Mouse (Mus musculus): ENCODE measurements around the gene Prcc. TPM values are rescaled to one million over a fixed set of nuclear protein-coding genes. Genes with fewer than 3 reads are reported as not detected.

Gene Prcc
- 16.1 and 18.5 TPM in 2 replicates for polyA plus RNA-seq (2014; fragmentation: Nextera tagmentation; extraction: Ambion mirVana)

GRCm38 (mm10) chr3:87885281-87886003 lies at the start of gene Prcc:
TSS of gene Prcc (minus strand) at chr3:87885608.
- Histone ChIP-seq H3K27me3 (replicated peaks; ENCODE audit: control insufficient read depth, insufficient read depth, low read length) (no peaks in the 10 kb centered on the region), H3K27ac (ENCODE audit: low read depth, low read length) (peak within 1 kb of the TSS; percentile 66; the same call in 1 of the 2 replicates), H3K4me1 (ENCODE audit: control insufficient read depth, insufficient read depth, low read length) (peaks cover 18% of the 10 kb centered on the region), H3K9me3 (replicated peaks; ENCODE audit: control insufficient read depth, low read length) (no peaks in the 10 kb centered on the region), H3K36me3 (ENCODE audit: control insufficient read depth, insufficient read depth, low read length) (peaks cover 7% of the 10 kb centered on the region), H3K4me2 (ENCODE audit: low read length) (peak within 1 kb of the TSS; percentile 80), H3K9ac (ENCODE audit: low read length) (peak within 1 kb of the TSS; percentile 96), H3K4me3 (ENCODE audit: low read depth, low read length) (peak within 1 kb of the TSS; percentile 93)
- ATAC-seq (peak; percentile 98), DNase-seq (ENCODE audit: low spot score) (peak; percentile 100)
- under 1% methylated on average over 33 of the region's 33 CpGs for WGBS

GRCm38 (mm10) chr3:87935201-87935600 lies 49.8 kb upstream of the Prcc start:
- 83% methylated on average over 4 of the region's 4 CpGs for WGBS
- no peak overlapping the region for H3K9ac ChIP-seq (ENCODE audit: low read length)

GRCm38 (mm10) chr3:87934501-87934900 lies 49.1 kb upstream of the Prcc start:
- H3K36me3 ChIP-seq (ENCODE audit: control insufficient read depth, insufficient read depth, low read length), result peaks cover 66% of the 10 kb centered on the region
- H3K4me2 ChIP-seq (ENCODE audit: low read length), result no peak overlapping the region
- H3K27ac ChIP-seq (ENCODE audit: low read depth, low read length), result no peak overlapping the region
- no peak for ATAC-seq
- H3K9me3 ChIP-seq (replicated peaks; ENCODE audit: control insufficient read depth, low read length), result no peaks in the 10 kb centered on the region
- H3K9ac ChIP-seq (ENCODE audit: low read length), result no peak overlapping the region
- 75% methylated on average over 4 of the region's 4 CpGs for WGBS
- H3K4me1 ChIP-seq (ENCODE audit: control insufficient read depth, insufficient read depth, low read length), result peaks cover 6% of the 10 kb centered on the region; the same call in 1 of the 2 replicates
- no peaks in the 10 kb centered on the region for H3K27me3 ChIP-seq (replicated peaks; ENCODE audit: control insufficient read depth, insufficient read depth, low read length)
- no peak overlapping the region for H3K4me3 ChIP-seq (ENCODE audit: low read depth, low read length)
- DNase-seq (ENCODE audit: low spot score), result no peak

More at GRCm38 (mm10) chr3:87935201-87935600, 49.8 kb upstream of the Prcc start:
- Histone ChIP-seq H3K4me1 (ENCODE audit: control insufficient read depth, insufficient read depth, low read length) (peaks cover 5% of the 10 kb centered on the region; the same call in 1 of the 2 replicates), H3K27me3 (replicated peaks; ENCODE audit: control insufficient read depth, insufficient read depth, low read length) (no peaks in the 10 kb centered on the region), H3K9me3 (replicated peaks; ENCODE audit: control insufficient read depth, low read length) (no peaks in the 10 kb centered on the region), H3K4me3 (ENCODE audit: low read depth, low read length) (no peak overlapping the region), H3K27ac (ENCODE audit: low read depth, low read length) (no peak overlapping the region), H3K4me2 (ENCODE audit: low read length) (no peak overlapping the region), H3K36me3 (ENCODE audit: control insufficient read depth, insufficient read depth, low read length) (peaks cover 73% of the 10 kb centered on the region)
- ATAC-seq (no peak), DNase-seq (ENCODE audit: low spot score) (no peak)

GRCm38 (mm10) chr3:87934026-87934425 lies 48.6 kb upstream of the Prcc start:
- Histone ChIP-seq H3K27ac (ENCODE audit: low read depth, low read length) (no peak overlapping the region), H3K4me2 (ENCODE audit: low read length) (no peak overlapping the region), H3K4me1 (ENCODE audit: control insufficient read depth, insufficient read depth, low read length) (peaks cover 10% of the 10 kb centered on the region; the same call in 1 of the 2 replicates)

GRCm38 (mm10) chr3:87930078-87930795 lies 44.8 kb upstream of the Prcc start, which contains the start of the genes Isg20l2 and Rrnad1:
TSS of gene Isg20l2 (plus strand) at chr3:87930314.
TSS of gene Rrnad1 (minus strand) at chr3:87930717.
- peak; percentile 98 for ATAC-seq
- peak; percentile 99 for DNase-seq (ENCODE audit: low spot score)
- Histone ChIP-seq H3K27me3 (replicated peaks; ENCODE audit: control insufficient read depth, insufficient read depth, low read length) (no peaks in the 10 kb centered on the region), H3K4me3 (ENCODE audit: low read depth, low read length) (peak within 1 kb of the TSS; percentile 64), H3K36me3 (ENCODE audit: control insufficient read depth, insufficient read depth, low read length) (peaks cover 63% of the 10 kb centered on the region), H3K4me2 (ENCODE audit: low read length) (peak within 1 kb of the TSS; percentile 75), H3K9ac (ENCODE audit: low read length) (peak within 1 kb of the TSS; percentile 78), H3K9me3 (replicated peaks; ENCODE audit: control insufficient read depth, low read length) (no peaks in the 10 kb centered on the region), H3K4me1 (ENCODE audit: control insufficient read depth, insufficient read depth, low read length) (peaks cover 10% of the 10 kb centered on the region; the same call in 1 of the 2 replicates), H3K27ac (ENCODE audit: low read depth, low read length) (peak within 1 kb of the TSS; percentile 86)
- WGBS, result under 1% methylated on average over 78 of the region's 78 CpGs

More at GRCm38 (mm10) chr3:87934026-87934425, 48.6 kb upstream of the Prcc start:
- Histone ChIP-seq H3K4me3 (ENCODE audit: low read depth, low read length) (no peak overlapping the region), H3K27me3 (replicated peaks; ENCODE audit: control insufficient read depth, insufficient read depth, low read length) (no peaks in the 10 kb centered on the region), H3K9ac (ENCODE audit: low read length) (no peak overlapping the region), H3K36me3 (ENCODE audit: control insufficient read depth, insufficient read depth, low read length) (peaks cover 61% of the 10 kb centered on the region), H3K9me3 (replicated peaks; ENCODE audit: control insufficient read depth, low read length) (no peaks in the 10 kb centered on the region)
- 64% methylated on average over 5 of the region's 5 CpGs for WGBS
- ATAC-seq, result no peak
- no peak for DNase-seq (ENCODE audit: low spot score)

GRCm38 (mm10) chr3:87929341-87930077 lies 44.1 kb upstream of the Prcc start:
- Histone ChIP-seq H3K9me3 (replicated peaks; ENCODE audit: control insufficient read depth, low read length) (no peaks in the 10 kb centered on the region), H3K4me1 (ENCODE audit: control insufficient read depth, insufficient read depth, low read length) (peaks cover 10% of the 10 kb centered on the region; the same call in 1 of the 2 replicates), H3K36me3 (ENCODE audit: control insufficient read depth, insufficient read depth, low read length) (peaks cover 63% of the 10 kb centered on the region), H3K27me3 (replicated peaks; ENCODE audit: control insufficient read depth, insufficient read depth, low read length) (no peaks in the 10 kb centered on the region), H3K9ac (ENCODE audit: low read length) (peak overlapping the region; percentile 78), H3K27ac (ENCODE audit: low read depth, low read length) (0 out of 2 replicates have a peak overlapping the region, but pooled peaks have one; percentile 86), H3K4me3 (ENCODE audit: low read depth, low read length) (peak overlapping the region; percentile 64), H3K4me2 (ENCODE audit: low read length) (peak overlapping the region; percentile 75)
- peak; percentile 45 for ATAC-seq
- DNase-seq (ENCODE audit: low spot score), result no peak
- WGBS, result 9% methylated on average over 26 of the region's 26 CpGs

- Histone ChIP-seq H3K36me3 (ENCODE audit: control insufficient read depth, insufficient read depth, low read length) (peaks cover 66% of the 10 kb centered on the region), H3K27me3 (replicated peaks; ENCODE audit: control insufficient read depth, insufficient read depth, low read length) (no peaks in the 10 kb centered on the region), H3K4me3 (ENCODE audit: low read depth, low read length) (no peak overlapping the region), H3K27ac (ENCODE audit: low read depth, low read length) (no peak overlapping the region), H3K4me2 (ENCODE audit: low read length) (no peak overlapping the region), H3K9ac (ENCODE audit: low read length) (no peak overlapping the region), H3K9me3 (replicated peaks; ENCODE audit: control insufficient read depth, low read length) (no peaks in the 10 kb centered on the region), H3K4me1 (ENCODE audit: control insufficient read depth, insufficient read depth, low read length) (peaks cover 10% of the 10 kb centered on the region; the same call in 1 of the 2 replicates)
- ATAC-seq (no peak), DNase-seq (ENCODE audit: low spot score) (no peak)
- 89% methylated on average over 5 of the region's 5 CpGs for whole genome bisulfite sequencing
These were observed 42.0 kb upstream of the Prcc start for GRCm38 (mm10) chr3:87927452-87927851.

GRCm38 (mm10) chr3:87924996-87925395 lies 39.6 kb upstream of the Prcc start:
- H3K36me3 ChIP-seq (ENCODE audit: control insufficient read depth, insufficient read depth, low read length), result peaks cover 66% of the 10 kb centered on the region
- H3K27me3 ChIP-seq (replicated peaks; ENCODE audit: control insufficient read depth, insufficient read depth, low read length), result no peaks in the 10 kb centered on the region
- H3K27ac ChIP-seq (ENCODE audit: low read depth, low read length), result no peak overlapping the region
- WGBS, result 95% methylated on average over 7 of the region's 7 CpGs
- no peaks in the 10 kb centered on the region for H3K9me3 ChIP-seq (replicated peaks; ENCODE audit: control insufficient read depth, low read length)
- H3K4me3 ChIP-seq (ENCODE audit: low read depth, low read length), result no peak overlapping the region
- no peak overlapping the region for H3K9ac ChIP-seq (ENCODE audit: low read length)
- DNase-seq (ENCODE audit: low spot score) (no peak), ATAC-seq (no peak)
- no peak overlapping the region for H3K4me2 ChIP-seq (ENCODE audit: low read length)
- peaks cover 5% of the 10 kb centered on the region; the same call in 1 of the 2 replicates for H3K4me1 ChIP-seq (ENCODE audit: control insufficient read depth, insufficient read depth, low read length)

Data from forebrain, embryonic 14.5 days (tissue).